Mouse (Mus musculus): Measurements from ENCODE around the gene Spata31d1d. TPM values are rescaled to one million over a fixed set of nuclear protein-coding genes. Genes with fewer than 3 reads are reported as not detected.
A peak's percentile ranks its signal among the peaks of the same experiment; 100 is the strongest.
"Not testable (repeated sequence)": the region's sequence is repeated elsewhere in the genome, so short reads cannot be mapped to it uniquely, and the experiment has no call there.

Gene Spata31d1d
- polyA plus RNA-seq, 1 experiment from 2014 or later: not detected

DNA sequence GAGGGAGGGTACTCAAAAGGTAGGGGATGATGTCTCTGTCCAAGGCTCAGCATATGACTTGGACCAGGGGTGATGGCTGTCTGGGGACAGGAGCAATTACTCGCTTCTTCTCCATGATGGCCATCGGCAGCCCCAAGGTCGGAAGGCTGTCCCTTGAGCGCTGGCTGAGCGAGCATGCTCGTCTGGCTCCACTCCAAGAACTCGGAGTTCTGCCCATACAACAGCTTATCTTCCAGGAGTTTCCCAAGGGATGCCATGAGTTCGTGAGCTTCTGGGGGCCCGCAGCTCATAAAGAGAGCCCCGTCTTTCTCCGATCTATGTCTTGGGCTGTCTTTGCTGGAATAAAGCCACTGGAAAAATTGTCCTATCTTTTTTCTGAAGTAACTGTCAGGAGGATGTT lies 9.5 kb upstream of the Spata31d1d start:
- no peak overlapping the region for H3K27ac ChIP-seq (replicated peaks)
- no peak overlapping the region for H3K9ac ChIP-seq (ENCODE audit: low read length)
- no peak overlapping the region for H3K4me2 ChIP-seq (replicated peaks; ENCODE audit: low read depth)
- no peaks in the 10 kb centered on the region for H3K27me3 ChIP-seq (ENCODE audit: control insufficient read depth, insufficient read depth, low read length)
- no peak overlapping the region for H3K4me3 ChIP-seq (ENCODE audit: low read depth, low read length)
- ATAC-seq (ENCODE audit: low FRiP score, low TSS enrichment) (no peak), DNase-seq (ENCODE audit: low spot score) (no peak)
- 82% methylated on average over 11 of the region's 11 CpGs for WGBS
- TF ChIP-seq EP300 (optimal IDR thresholded peaks at IDR 0.05) (no peak), CTCF (IDR thresholded peaks at IDR 0.05; ENCODE audit: low read depth) (no peak)
- no peaks in the 10 kb centered on the region for H3K4me1 ChIP-seq (replicated peaks; ENCODE audit: control insufficient read depth, insufficient read depth)
- H3K36me3 ChIP-seq (ENCODE audit: control insufficient read depth, insufficient read depth, low read length): no peaks in the 10 kb centered on the region
- no peaks in the 10 kb centered on the region for H3K9me3 ChIP-seq (ENCODE audit: control insufficient read depth, low read length)

- H3K27ac ChIP-seq (replicated peaks): no peak overlapping the region
- DNase-seq (ENCODE audit: low spot score): no peak
- 86% methylated on average over 4 of the region's 4 CpGs for WGBS
- no peak for ATAC-seq (ENCODE audit: low FRiP score, low TSS enrichment)
- H3K9ac ChIP-seq (ENCODE audit: low read length): no peak overlapping the region
- H3K4me1 ChIP-seq (replicated peaks; ENCODE audit: control insufficient read depth, insufficient read depth): no peaks in the 10 kb centered on the region
- H3K9me3 ChIP-seq (ENCODE audit: control insufficient read depth, low read length): no peaks in the 10 kb centered on the region
- no peak overlapping the region for H3K4me3 ChIP-seq (ENCODE audit: low read depth, low read length)
- H3K27me3 ChIP-seq (ENCODE audit: control insufficient read depth, insufficient read depth, low read length): no peaks in the 10 kb centered on the region
- TF ChIP-seq EP300 (optimal IDR thresholded peaks at IDR 0.05) (no peak), CTCF (IDR thresholded peaks at IDR 0.05; ENCODE audit: low read depth) (no peak)
- H3K4me2 ChIP-seq (replicated peaks; ENCODE audit: low read depth): no peak overlapping the region
- no peaks in the 10 kb centered on the region for H3K36me3 ChIP-seq (ENCODE audit: control insufficient read depth, insufficient read depth, low read length)
Measured at GRCm38 (mm10) chr13:59739397-59739796, 7.8 kb upstream of the Spata31d1d start.

DNA sequence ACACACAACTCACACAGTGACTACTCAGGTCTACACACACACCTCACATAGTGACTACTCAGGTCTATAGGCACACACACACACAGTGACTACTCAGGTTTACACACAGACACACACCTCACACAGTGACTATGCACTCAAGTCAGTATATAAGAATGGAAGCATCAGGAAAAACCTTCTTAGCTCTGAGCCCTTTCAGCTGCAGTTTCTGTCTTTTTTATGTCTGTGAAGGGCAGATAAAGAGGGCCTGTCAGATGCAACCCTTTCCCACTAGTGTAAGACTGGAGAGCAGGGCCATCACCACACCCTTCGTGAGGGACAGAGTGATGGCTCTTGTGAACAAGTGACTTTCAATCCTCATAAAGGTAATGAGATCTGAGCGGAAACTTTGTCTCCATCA lies 6.9 kb upstream of the Spata31d1d start:
- Histone ChIP-seq H3K4me3 (ENCODE audit: low read depth, low read length) (no peak overlapping the region), H3K4me1 (replicated peaks; ENCODE audit: control insufficient read depth, insufficient read depth) (no peaks in the 10 kb centered on the region), H3K9me3 (ENCODE audit: control insufficient read depth, low read length) (no peaks in the 10 kb centered on the region), H3K27me3 (ENCODE audit: control insufficient read depth, insufficient read depth, low read length) (no peaks in the 10 kb centered on the region), H3K4me2 (replicated peaks; ENCODE audit: low read depth) (no peak overlapping the region), H3K9ac (ENCODE audit: low read length) (no peak overlapping the region), H3K36me3 (ENCODE audit: control insufficient read depth, insufficient read depth, low read length) (no peaks in the 10 kb centered on the region), H3K27ac (replicated peaks) (no peak overlapping the region)
- DNase-seq (ENCODE audit: low spot score) (no peak), ATAC-seq (ENCODE audit: low FRiP score, low TSS enrichment) (no peak)
- 84% methylated on average over 2 of the region's 2 CpGs for WGBS
- TF ChIP-seq EP300 (optimal IDR thresholded peaks at IDR 0.05): no peak
- no peak for TF ChIP-seq CTCF (IDR thresholded peaks at IDR 0.05; ENCODE audit: low read depth)

GRCm38 (mm10) chr13:59735190-59735589 lies 3.6 kb upstream of the Spata31d1d start:
- H3K4me3 ChIP-seq (ENCODE audit: low read depth, low read length): no peak overlapping the region
- DNase-seq (ENCODE audit: low spot score) (peak; percentile 53), ATAC-seq (ENCODE audit: low FRiP score, low TSS enrichment) (peak; percentile 74; the same call in 1 of the 2 replicates)
- WGBS: 21% methylated on average over 3 of the region's 3 CpGs
- no peaks in the 10 kb centered on the region for H3K36me3 ChIP-seq (ENCODE audit: control insufficient read depth, insufficient read depth, low read length)
- H3K4me1 ChIP-seq (replicated peaks; ENCODE audit: control insufficient read depth, insufficient read depth): no peaks in the 10 kb centered on the region
- H3K27me3 ChIP-seq (ENCODE audit: control insufficient read depth, insufficient read depth, low read length): no peaks in the 10 kb centered on the region
- no peak overlapping the region for H3K4me2 ChIP-seq (replicated peaks; ENCODE audit: low read depth)
- H3K9me3 ChIP-seq (ENCODE audit: control insufficient read depth, low read length): no peaks in the 10 kb centered on the region
- no peak overlapping the region for H3K9ac ChIP-seq (ENCODE audit: low read length)
- TF ChIP-seq CTCF (IDR thresholded peaks at IDR 0.05; ENCODE audit: low read depth) (peak; percentile 66), EP300 (optimal IDR thresholded peaks at IDR 0.05) (no peak)
- H3K27ac ChIP-seq (replicated peaks): no peak overlapping the region

DNA sequence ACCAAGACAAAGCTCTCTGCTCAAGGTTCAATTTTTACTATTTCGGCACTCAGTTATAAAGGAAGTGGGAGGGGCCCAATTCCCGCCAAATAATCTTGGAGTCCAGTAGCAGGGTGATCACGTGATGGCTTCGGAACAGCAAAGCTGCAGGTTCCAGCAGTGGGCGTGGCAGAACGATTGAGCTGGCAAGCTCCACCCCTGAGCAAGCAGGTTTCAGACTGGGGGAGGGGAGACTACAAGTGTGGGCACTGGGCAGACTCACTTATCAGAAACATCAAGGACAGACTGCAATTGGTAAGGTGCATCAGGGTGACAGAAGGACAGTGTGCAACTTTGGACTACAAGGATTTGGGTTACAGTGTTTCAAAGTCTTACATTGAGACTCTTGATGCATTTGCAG lies 2.8 kb upstream of the Spata31d1d start:
- not testable (repeated sequence) for H3K36me3 ChIP-seq (ENCODE audit: control insufficient read depth, insufficient read depth, low read length); H3K9ac ChIP-seq (ENCODE audit: low read length); ATAC-seq (ENCODE audit: low FRiP score, low TSS enrichment); H3K4me2 ChIP-seq (replicated peaks; ENCODE audit: low read depth); H3K9me3 ChIP-seq (ENCODE audit: control insufficient read depth, low read length); H3K4me3 ChIP-seq (ENCODE audit: low read depth, low read length); DNase-seq (ENCODE audit: low spot score); H3K27ac ChIP-seq (replicated peaks); H3K27me3 ChIP-seq (ENCODE audit: control insufficient read depth, insufficient read depth, low read length); H3K4me1 ChIP-seq (replicated peaks; ENCODE audit: control insufficient read depth, insufficient read depth)
- WGBS: 13% methylated on average over 6 of the region's 6 CpGs

GRCm38 (mm10) chr13:59733936-59734335 lies 2.4 kb upstream of the Spata31d1d start:
- H3K9ac ChIP-seq (ENCODE audit: low read length): no peak overlapping the region
- no peak overlapping the region for H3K4me2 ChIP-seq (replicated peaks; ENCODE audit: low read depth)
- no peaks in the 10 kb centered on the region for H3K27me3 ChIP-seq (ENCODE audit: control insufficient read depth, insufficient read depth, low read length)
- H3K27ac ChIP-seq (replicated peaks): no peak overlapping the region
- WGBS: 86% methylated on average over 2 of the region's 4 CpGs
- no peak overlapping the region for H3K4me3 ChIP-seq (ENCODE audit: low read depth, low read length)
- no peak for TF ChIP-seq EP300 (optimal IDR thresholded peaks at IDR 0.05)
- TF ChIP-seq CTCF (IDR thresholded peaks at IDR 0.05; ENCODE audit: low read depth): no peak
- ATAC-seq (ENCODE audit: low FRiP score, low TSS enrichment) (no peak), DNase-seq (ENCODE audit: low spot score) (no peak)
- no peaks in the 10 kb centered on the region for H3K36me3 ChIP-seq (ENCODE audit: control insufficient read depth, insufficient read depth, low read length)
- no peaks in the 10 kb centered on the region for H3K9me3 ChIP-seq (ENCODE audit: control insufficient read depth, low read length)
- no peaks in the 10 kb centered on the region for H3K4me1 ChIP-seq (replicated peaks; ENCODE audit: control insufficient read depth, insufficient read depth)
